Mouse (Mus musculus): ENCODE data around the gene Usp47. TPM values are rescaled to one million over a fixed set of nuclear protein-coding genes. Genes with fewer than 3 reads are reported as not detected.

Usp47 gene
- polyA plus RNA-seq (2015; fragmentation: Nextera tagmentation; extraction: Ambion mirVana) = 17.7 and 18.7 TPM in 2 replicates

GRCm38 (mm10) chr7:112023150-112023600 lies at the start of gene Usp47:
Gene Usp47, plus strand, starts transcription at chr7:112023504.

DNA sequence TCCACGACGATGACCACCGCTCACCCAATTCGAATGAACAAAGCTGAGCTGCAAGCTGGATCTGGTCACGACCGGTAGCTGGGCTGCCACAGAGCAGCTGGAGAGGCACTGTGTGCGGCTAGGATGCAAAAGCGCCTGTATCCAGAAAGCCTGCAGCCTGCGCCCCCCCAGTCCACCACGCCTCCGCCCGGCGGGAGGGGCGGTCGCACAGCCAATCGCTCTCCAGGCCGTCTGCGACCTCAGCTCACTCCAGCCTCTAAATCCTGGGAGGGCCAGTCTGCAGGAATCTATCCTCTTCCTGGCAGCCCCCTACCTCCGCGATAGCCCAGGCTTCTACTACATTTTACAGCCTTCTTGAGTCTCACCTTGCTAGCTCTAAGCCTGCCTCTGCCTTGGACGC lies 135.6 kb downstream of the Usp47 start, which contains the start of gene Dkk3:
Dkk3 (minus strand) TSS at position 116 of the 400 bp plus-strand sequence.

Other genes starting within 250 kb of the Usp47 start
- gene Galnt18, start 243.5 kb upstream of the Usp47 start, polyA plus RNA-seq (2015; fragmentation: Nextera tagmentation; extraction: Ambion mirVana) = 4.9 and 5.9 TPM in 2 replicates
- 3.0 and 5.0 TPM in 2 replicates for gene Dkk3, start 135.6 kb downstream of the Usp47 start, polyA plus RNA-seq (2015; fragmentation: Nextera tagmentation; extraction: Ambion mirVana)
- 0.82 and 1.2 TPM in 2 replicates for gene Mical2, start 202.4 kb downstream of the Usp47 start, polyA plus RNA-seq (2015; fragmentation: Nextera tagmentation; extraction: Ambion mirVana)

All from spleen, postnatal 0 days (tissue).